In genomic region chr8:3415661-3416060, GRCm38 (mm10) we compare ENCODE assay signal across 1 mouse cellular context.
TF ChIP-seq lines count a peak whose summit lies in the region.

No protein-coding gene starts in this region.

TF ChIP-seq in MEL, 35 proteins besides CTCF, POLR2A, EP300 and RAD21 (continued from another document):
- TF ChIP-seq BHLHE40 (IDR thresholded peaks at IDR 0.05; ENCODE audit: borderline replicate concordance, low read depth, low read length) = no peak
